Mouse (Mus musculus) stomach, postnatal 0 days (tissue): ENCODE data around the gene Ccdc157.

ENCODE experiments used
- CTCF ChIP-seq: IDR thresholded peaks from 2 replicates; pipeline ENCODE4 v1.5.1; 2016; ENCODE audit warnings: antibody characterized with exemption, low read depth, mild to moderate bottlenecking, moderate library complexity
- EP300 ChIP-seq: optimal IDR thresholded peaks from 2 replicates; pipeline ENCODE3; 2016; ENCODE audit warnings: antibody characterized with exemption

DNA sequence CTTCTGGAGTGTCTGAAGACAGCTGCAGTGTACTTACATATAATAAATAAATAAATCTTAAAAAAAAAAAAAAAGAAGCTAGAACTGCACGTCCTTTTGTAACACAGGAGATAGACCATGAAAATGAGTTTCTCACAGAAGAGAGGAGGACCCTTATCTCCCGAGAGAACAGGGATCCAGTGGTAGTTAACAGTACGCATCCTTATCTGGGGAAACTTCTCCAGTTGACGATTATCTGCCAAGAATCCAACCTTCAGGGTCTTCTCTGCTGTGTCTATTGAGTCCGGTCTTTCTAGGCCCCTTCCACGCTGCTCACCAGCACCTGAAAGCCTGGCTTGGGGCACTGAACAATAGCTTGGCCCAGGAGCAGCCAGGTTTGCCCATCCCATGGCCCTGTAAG lies 46.1 kb downstream of the Ccdc157 start:
- no peak for TF ChIP-seq EP300
- no peak for TF ChIP-seq CTCF
